In the genomic region with DNA sequence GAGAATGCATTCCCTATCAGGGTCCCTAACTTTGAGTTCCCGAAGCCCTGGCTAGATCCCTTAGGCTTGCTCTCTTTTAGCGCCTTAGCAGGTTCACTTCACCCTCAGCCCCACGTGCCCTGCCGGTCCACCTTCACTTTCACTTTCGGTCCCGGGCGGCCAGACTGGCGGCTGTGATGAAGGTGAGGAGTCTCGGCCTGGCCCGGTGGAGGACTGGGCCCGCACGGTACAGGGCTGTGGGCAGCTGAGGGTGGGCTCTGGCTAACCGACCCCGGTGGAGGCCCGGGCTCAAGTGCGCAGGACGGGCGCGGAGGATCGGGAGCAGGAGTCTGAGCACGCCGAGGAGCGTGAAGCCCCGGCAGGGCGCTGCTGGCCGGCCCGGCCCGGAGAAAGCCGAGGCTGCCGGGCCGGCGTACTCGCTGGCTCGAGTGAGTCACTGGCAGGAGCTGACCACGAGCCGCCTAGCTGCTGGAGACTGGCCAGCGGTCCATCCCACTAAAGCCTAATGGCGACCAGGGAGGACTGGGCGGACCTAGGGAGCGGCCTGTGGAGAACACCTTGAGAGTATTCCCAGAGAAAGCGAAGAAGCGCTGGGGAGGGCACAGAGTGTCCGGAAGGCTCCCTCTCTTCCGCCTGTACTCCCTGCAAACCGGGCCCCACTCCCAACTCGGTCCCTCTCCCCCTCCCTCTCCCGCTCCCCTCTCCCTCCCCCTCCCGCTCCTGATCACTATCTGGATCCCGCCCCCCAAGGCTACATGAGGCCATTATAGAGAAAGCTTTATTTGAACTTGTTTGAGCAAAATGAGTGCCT, we compare ENCODE assay signal across 8 mouse cellular contexts. TPM values are rescaled to one million over a fixed set of nuclear protein-coding genes. Genes with fewer than 3 reads are reported as not detected.
DNase-seq lines count a peak whose midpoint lies in the region; ATAC-seq lines count a peak whose summit lies in the region.

No protein-coding gene starts in this region.

- no peaks in the 10 kb centered on the region for H3K9me3 ChIP-seq in embryonic facial prominence, embryonic 11.5 days (replicated peaks; ENCODE audit: control insufficient read depth, low read length)
- no peaks in the 10 kb centered on the region for H3K9me3 ChIP-seq in midbrain, embryonic 11.5 days (ENCODE audit: control insufficient read depth, low read length)

- no peaks in the 10 kb centered on the region for H3K27me3 ChIP-seq in embryonic facial prominence, embryonic 11.5 days (ENCODE audit: control insufficient read depth, insufficient read depth, low read length)
- H3K27me3 ChIP-seq in midbrain, embryonic 11.5 days (ENCODE audit: control insufficient read depth, insufficient read depth, low read length), result no peaks in the 10 kb centered on the region

- peak overlapping the region; percentile 73 for H3K4me2 ChIP-seq in embryonic facial prominence, embryonic 11.5 days (ENCODE audit: low read depth, low read length)
- peak overlapping the region; percentile 81 for H3K4me2 ChIP-seq in midbrain, embryonic 11.5 days

- under 1% methylated on average over 41 of the region's 49 CpGs for WGBS in embryonic facial prominence, embryonic 11.5 days
- under 1% methylated on average over 47 of the region's 49 CpGs for WGBS in midbrain, embryonic 11.5 days

- H3K4me3 ChIP-seq in embryonic facial prominence, embryonic 11.5 days (ENCODE audit: low read depth, low read length), result peak overlapping the region; percentile 73
- peak overlapping the region; percentile 71 for H3K4me3 ChIP-seq in midbrain, embryonic 11.5 days (ENCODE audit: low read depth, low read length)

- H3K36me3 ChIP-seq in embryonic facial prominence, embryonic 11.5 days (replicated peaks; ENCODE audit: control insufficient read depth, insufficient read depth, low read depth, low read length), result no peaks in the 10 kb centered on the region
- H3K36me3 ChIP-seq in midbrain, embryonic 11.5 days (ENCODE audit: control insufficient read depth, insufficient read depth, low read length), result no peaks in the 10 kb centered on the region

- peak; percentile 94 for DNase-seq in adrenal gland, postnatal 14 days
- peak; percentile 86 for DNase-seq in embryonic facial prominence, embryonic 11.5 days (ENCODE audit: low spot score)
- peak; percentile 83 for DNase-seq in kidney, adult 11 months
- DNase-seq in left cerebral cortex, postnatal 4 days, result peak; percentile 84
- DNase-seq in midbrain, embryonic 11.5 days (ENCODE audit: low spot score, missing footprints), result peak; percentile 97
- peak; percentile 71 for DNase-seq in right cerebral cortex, postnatal 4 days
- DNase-seq in yolk sac, embryonic 10.5 days (ENCODE audit: low spot score), result peak; percentile 84

- ATAC-seq in embryonic facial prominence, embryonic 11.5 days (replicated peaks; ENCODE audit: insufficient number of reproducible peaks, low FRiP score, low TSS enrichment, low read depth), result peak; percentile 93
- ATAC-seq in granulocyte monocyte progenitor cell, adult 5-6 weeks (replicated peaks; ENCODE audit: poor library complexity, severe bottlenecking), result peak; percentile 89
- peak; percentile 92 for ATAC-seq in midbrain, embryonic 11.5 days (ENCODE audit: low FRiP score)

- peak overlapping the region; percentile 72 for H3K27ac ChIP-seq in embryonic facial prominence, embryonic 11.5 days (replicated peaks; ENCODE audit: low read depth, low read length)
- peak overlapping the region; percentile 73 for H3K27ac ChIP-seq in midbrain, embryonic 11.5 days (ENCODE audit: low read depth, low read length)

- no peaks in the 10 kb centered on the region for H3K4me1 ChIP-seq in embryonic facial prominence, embryonic 11.5 days (ENCODE audit: control insufficient read depth, insufficient read depth, low read length)
- H3K4me1 ChIP-seq in midbrain, embryonic 11.5 days (ENCODE audit: control insufficient read depth, insufficient read depth, low read length), result peaks cover 6% of the 10 kb centered on the region; the same call in 1 of the 2 replicates

- intact Hi-C loops in left cerebral cortex, postnatal 4 days (cut with DNase I), result loop anchor here (5.0 kb wide), 2 partner anchors 212 to 562 kb away; no protein-coding TSS in a partner anchor

- H3K9ac ChIP-seq in embryonic facial prominence, embryonic 11.5 days (replicated peaks; ENCODE audit: low read length), result peak overlapping the region; percentile 95
- H3K9ac ChIP-seq in midbrain, embryonic 11.5 days (ENCODE audit: low read length), result peak overlapping the region; percentile 95

RNA-seq across cellular contexts. Expression of a gene that starts 0.5 kb away (rescaled TPM):
- 57.4 and 60.3 TPM in 2 replicates for total RNA-seq in adrenal gland, postnatal 14 days (2021)
- polyA plus RNA-seq in embryonic facial prominence, embryonic 11.5 days (2014; fragmentation: Nextera tagmentation; extraction: Ambion mirVana), result 4.6 and 6.6 TPM in 2 replicates
- 53.1 and 68.9 TPM in 2 replicates for total RNA-seq in granulocyte monocyte progenitor cell, adult 5-6 weeks (2014; fragmentation: Nextera tagmentation)
- 159 and 263 TPM in 2 replicates for total RNA-seq in granulocyte monocyte progenitor cell, adult 5-6 weeks (2017)
- total RNA-seq in left cerebral cortex, postnatal 4 days (2021), result 1 to 10 TPM; 7.4 to 8.3 TPM
- polyA plus RNA-seq in midbrain, embryonic 11.5 days (2014; fragmentation: Nextera tagmentation; extraction: Ambion mirVana), result 4.6 and 6.0 TPM in 2 replicates

Comparison
In these comparisons a context has a peak if more than half of its experiments do, and no peak if none do; other contexts are left out.
1. Peak in every context shown above with its lines: DNase-seq, ATAC-seq, H3K4me3 ChIP-seq and H3K27ac ChIP-seq.